Mouse (Mus musculus) left cerebral cortex, adult 18-20 months (tissue): ENCODE measurements around the gene Ifna14. TPM values are rescaled to one million over a fixed set of nuclear protein-coding genes. Genes with fewer than 3 reads are reported as not detected.
"Not testable (repeated sequence)": the region's sequence is repeated elsewhere in the genome, so short reads cannot be mapped to it uniquely, and the experiment has no call there.

Experiments used
- DNase-seq, 2 experiments: peaks; one replicate each; pipeline ENCODE4 v3.0.0; 2021 to 2022; ENCODE audit warnings: low spot score in 2 of 2, mixed read lengths in 1 of 2
- long read RNA-seq, 2 experiments: library from polyadenylated mRNA; stranded (forward); transcript quantifications; one replicate each; pipeline ENCODE4 v2.0.0; 2021
- total RNA-seq, 2 experiments: library from RNA; stranded (reverse); gene quantifications; 2 replicates each; pipeline ENCODE4 v1.2.3; 2021

The Ifna14 gene
- not detected for total RNA-seq
- long read RNA-seq, experiment 1 = 0 reads
- long read RNA-seq, experiment 2 = 0 reads

DNA sequence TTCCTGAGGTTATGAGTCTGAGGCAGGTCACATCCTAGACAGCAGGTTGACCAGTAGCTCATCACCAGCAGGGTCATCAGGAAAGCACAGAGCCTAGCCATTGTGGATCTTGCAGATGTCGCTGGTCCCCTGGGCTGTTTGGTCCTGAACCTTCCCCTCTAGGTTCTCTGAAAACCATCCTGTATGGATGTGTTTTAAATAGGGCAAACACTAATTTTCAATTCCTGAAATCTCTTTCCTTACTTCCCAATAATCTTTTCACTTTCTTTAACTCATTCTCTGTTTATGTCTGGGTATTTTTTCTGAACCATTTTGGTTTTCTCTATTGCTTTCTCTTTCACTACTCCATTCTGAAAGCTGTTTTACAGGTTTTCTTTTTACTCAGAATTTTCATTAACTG is at the start of gene Ifna14:
TSS of gene Ifna14 (minus strand) at position 101 of the 400 bp plus-strand sequence.
- no peak for DNase-seq

DNA sequence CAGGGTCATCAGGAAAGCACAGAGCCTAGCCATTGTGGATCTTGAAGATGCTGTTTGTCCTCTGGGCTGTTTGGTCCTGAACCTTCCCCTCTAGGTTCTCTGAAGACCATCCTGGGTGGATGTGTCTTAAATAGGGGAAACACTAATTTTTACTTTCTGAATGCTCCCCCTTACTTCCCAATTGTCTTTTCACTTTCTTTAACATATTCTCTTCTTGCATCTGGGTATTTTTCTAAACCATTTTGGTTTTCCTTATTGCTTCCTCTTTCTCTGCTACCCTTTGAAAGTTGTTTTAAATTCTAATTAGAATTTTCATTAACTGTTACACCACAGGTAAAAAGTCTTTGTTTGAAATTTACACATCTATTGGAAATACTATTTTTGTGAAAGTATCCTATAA is 31.7 kb upstream of the Ifna14 start, which contains the start of gene Ifna12:
TSS of gene Ifna12 (minus strand) at position 101 of the 400 bp plus-strand sequence.
- no peak for DNase-seq

DNA sequence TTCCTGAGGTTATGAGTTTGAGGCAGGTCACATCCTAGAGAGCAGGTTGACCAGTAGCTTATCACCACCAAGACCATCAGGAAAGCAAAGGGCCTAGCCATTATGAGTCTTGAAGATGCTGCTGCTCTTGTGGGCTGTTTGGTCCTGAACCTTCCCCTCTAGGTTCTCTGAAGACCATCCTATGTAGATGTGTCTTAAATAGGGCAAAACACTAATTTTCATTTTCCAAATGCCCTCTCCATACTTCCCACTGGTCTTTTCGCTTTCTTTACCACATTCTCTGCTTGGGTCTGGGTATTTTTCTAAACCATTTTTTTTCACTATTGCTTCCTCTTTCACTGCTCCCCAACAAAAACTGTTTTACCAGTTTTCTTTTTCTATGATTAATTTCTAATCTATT is 20.7 kb upstream of the Ifna14 start, which contains the start of gene Ifna9:
TSS of gene Ifna9 (minus strand) at position 101 of the 400 bp plus-strand sequence.
- DNase-seq = no peak

DNA sequence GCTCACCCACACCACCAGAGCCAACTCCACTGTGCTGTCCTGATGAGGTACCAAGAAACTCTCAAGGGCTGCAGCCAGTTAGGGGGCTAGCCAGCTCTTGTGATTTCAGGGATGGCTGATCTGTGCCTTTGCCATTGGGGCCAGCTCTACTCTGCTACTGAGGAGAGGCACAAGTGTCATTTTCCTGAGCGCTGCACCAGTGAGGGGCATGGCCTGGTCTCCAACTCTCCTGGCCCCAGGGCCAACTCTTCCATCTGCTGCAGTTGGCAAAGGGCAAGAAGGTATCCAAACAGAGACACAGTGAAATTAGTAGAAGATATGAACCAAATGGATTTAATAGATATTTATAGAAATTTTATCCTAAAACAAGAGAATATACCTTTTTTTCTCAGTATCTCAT is 9.8 kb downstream of the Ifna14 start:
- no peak for DNase-seq

DNA sequence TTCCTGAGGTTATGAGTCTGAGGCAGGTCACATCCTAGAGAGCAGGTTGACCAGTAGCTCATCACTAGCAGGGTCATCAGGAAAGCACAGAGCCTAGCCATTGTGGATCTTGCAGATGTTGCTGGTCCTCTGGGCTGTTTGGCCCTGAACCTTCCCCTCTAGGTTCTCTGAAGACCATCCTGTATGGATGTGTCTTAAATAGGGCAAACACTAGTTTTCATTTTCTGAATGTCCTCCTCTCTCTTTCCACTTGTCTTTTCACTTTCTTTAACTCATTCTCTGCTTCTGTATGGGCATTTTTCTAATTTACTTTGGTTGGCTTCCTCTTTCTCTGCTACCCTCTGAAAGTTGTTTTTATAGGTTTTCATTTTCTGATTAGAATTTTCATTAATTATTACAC is 13.5 kb downstream of the Ifna14 start, which contains the start of gene Ifna15:
TSS of gene Ifna15 (minus strand) at position 101 of the 400 bp plus-strand sequence.
- DNase-seq = not testable (repeated sequence)

DNA sequence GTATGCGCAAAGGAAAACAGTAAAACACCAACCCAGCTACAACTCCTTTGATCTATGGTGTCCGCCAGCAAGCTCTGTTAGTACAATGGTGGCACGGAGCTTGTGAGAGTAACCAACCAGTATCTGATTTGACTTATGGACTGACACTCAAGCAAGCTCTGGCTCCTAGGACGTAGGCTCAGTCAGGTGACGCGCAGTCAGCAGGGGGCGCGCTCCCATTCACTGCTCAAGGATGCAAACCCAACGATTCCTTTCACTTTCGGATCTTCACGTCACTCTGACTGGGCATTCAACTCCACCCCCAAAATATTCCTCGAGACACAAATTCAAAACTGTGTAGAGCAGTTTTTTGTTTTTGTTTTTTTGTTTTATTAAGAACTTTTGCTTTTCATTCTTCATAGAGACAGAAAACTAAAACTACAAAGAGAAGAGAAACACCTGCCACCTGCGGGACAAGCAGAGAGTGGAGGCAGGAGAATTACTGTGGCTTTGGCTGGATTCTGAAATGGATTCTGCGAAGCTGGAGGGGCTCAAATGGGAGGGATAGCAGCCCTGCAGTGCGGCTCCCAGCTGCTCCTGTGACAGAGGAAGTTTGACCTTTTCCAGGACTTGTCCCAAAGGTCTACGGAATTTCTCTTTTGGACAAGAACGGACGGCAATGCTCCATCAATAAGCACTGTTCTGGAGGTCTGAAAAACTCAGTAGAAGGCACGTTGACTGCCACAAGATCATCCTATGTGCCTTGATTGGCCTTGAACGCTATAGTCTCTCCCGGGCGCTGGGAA is 21.2 kb downstream of the Ifna14 start:
- DNase-seq = peak; percentile 57 to 67

DNA sequence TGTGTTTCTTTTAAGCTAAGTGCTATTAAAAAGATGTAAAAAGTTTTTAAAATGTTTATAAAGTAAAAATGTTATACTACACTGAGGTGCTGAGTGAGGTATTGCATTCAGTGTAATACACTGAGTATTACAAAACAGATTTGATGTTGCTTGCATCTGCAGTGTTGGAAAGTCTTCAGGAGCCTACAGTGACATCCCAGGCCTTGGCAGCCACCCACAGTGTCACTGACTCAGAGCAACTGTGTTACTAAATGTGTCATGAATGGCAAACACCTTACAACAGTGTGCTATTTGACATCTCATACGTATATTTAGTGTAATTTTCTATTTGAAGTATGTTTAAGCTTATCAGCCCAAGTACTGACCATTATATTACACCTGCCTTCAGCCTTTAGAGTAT is 23.6 kb downstream of the Ifna14 start:
- DNase-seq = no peak

DNA sequence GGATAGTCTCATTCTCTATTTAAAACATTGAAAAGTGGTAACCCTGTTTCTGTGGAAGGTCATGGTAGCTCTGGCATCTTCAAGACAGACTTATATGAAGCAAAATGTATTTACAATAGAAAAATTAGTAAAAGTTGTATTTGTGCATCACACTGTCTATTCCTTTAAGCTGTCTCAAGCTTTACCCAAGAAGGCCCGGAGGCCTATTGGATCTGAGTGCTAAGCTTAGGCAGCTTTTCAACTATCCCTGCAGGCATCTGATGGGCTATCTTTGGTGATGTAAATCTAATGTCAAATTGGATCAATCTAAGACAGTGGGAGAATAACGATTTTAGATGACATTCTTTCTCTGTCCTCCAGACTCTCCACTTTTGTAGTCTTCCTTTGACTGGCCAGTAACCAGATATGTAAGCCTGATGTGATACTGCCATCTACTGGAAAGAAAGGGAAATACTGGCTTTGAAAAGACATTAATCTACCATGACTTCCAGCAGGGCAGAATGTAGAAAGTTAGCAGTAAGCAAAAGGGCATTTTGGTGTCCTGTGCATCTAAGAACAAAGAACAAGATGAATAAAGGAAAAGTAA is 27.9 kb downstream of the Ifna14 start:
- DNase-seq = peak in 1 of 2 experiments; percentile 4

DNA sequence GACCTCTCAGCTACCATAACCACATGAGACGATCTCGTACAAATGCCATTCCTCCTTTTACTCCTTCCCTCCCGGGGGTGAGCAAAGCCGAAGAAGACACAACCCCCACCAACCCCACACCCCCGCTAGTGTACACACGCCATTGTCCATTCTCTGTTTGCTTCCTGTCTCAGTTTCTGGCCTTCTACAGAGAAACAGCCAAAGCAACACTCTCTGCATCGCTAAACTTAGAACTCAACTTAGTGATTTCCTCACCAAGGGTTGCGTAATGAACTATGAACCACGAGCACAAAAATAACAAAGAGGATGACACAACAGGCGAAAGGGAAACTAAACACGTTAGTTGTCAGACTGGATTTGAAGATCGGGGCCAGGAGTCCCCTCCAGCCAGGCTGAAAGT is 34.3 kb downstream of the Ifna14 start:
- DNase-seq = no peak

DNA sequence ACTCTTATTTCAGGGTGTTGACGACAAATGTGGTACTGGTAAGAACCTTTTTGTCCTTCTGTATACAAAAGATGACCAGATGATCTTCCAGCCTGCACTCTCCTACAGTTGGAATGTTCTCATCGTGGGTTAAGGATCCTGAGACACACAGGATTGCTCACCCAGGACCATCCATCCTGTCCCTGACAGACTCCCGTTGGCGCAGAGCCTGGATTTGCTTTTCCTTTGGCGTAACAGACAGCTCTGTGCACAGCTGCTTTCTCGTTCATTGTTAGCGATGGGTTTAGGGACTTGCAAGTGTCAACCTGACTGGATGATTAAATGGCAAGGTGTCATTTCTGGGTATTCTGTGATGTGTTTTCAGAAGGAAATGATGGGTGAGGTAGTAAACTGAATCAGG is 35.0 kb downstream of the Ifna14 start:
- no peak for DNase-seq

DNA sequence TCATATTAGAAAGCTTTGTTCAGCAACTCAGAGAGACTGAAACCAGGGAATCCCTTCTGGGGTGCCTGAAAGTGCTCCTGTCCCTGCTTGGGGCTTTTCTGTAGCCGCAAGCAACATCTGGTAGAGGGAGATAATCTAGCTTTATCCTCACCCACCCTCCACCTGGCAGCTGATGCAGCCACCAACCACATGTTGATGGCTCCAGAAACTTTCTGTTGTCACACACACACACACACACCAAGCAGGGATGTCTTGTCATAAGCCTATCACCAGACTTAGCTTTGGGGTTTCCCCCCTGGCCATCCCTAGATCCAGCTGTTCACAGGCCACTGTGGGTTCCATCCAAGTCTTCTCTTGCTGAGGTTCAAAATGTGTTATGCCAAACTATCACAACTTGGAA is 35.9 kb downstream of the Ifna14 start:
- DNase-seq = no peak

DNA sequence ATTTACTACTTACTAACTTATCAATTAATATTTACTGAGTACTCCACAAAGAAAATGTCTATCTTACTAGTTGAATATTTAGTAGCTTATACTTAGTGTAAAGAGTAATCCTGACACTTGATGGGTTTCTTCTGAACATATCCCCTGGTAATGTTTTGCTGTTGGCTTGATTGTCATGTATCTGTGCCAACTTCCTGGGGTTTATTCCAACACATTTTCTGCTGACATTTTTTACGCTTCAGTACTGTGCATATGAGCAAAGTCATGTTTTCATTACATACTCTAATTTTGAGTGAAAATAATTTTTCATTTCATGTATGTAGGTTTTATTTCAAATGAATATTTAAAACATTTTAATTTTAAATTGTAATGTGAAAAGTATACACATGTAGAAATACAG is 36.7 kb downstream of the Ifna14 start:
- DNase-seq = no peak

DNA sequence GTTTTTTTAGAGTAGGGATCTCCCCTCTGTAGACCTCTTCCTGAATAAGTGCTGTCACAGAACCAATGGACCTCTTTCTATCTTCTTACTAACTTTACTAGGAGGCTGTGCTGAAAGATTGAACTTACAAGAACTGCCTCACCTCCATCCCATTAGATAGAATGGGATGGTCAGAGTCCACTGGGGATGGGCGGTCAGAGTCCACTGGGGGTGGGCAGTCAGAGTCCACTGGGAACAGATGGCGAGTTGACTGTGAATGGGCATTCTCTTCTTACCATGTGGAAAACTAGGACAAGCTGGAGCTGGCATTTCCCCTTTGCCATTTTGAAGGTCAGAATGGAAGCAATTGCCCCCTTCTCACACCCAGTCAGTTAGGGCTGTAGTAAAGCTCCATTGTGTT is 38.1 kb downstream of the Ifna14 start:
- DNase-seq = no peak

DNA sequence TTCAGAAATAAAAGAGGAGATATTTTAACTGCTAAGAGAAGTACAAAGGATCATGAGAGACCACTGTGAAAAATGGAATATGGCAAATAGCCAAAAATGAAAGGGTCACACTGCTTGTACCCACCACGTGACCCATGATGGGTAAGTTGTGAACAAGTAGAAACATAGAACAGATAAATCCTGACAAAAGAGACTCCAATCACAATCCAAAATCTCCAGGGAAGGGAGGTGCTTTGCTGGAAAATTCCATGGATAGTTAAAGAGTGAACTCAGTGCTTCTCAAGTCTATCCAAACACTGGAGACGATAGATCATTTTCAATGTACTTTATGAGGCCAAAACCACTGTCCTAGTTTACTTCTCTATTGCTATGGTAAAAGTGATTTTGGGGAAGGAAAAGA is 40.7 kb downstream of the Ifna14 start:
- no peak for DNase-seq

DNA sequence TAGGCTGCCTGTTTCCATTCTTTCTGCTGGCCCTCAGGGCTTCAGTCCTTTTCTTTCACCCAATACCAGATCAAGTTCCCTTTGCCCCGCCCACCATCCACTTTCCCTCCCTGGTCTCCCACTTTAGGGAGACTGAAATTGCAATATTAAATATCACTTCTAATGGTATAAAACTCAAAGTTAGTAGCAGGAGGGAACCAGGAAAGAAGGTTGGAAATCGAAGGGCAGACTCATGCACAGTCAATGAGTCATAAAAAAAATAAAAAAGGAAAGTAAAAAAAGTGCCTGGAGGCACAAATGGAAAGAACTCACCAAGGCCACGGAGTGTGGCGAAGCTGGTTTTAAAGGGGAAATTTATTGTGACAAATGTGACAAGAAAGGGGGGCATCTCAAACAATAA is 41.3 kb downstream of the Ifna14 start:
- DNase-seq = no peak

DNA sequence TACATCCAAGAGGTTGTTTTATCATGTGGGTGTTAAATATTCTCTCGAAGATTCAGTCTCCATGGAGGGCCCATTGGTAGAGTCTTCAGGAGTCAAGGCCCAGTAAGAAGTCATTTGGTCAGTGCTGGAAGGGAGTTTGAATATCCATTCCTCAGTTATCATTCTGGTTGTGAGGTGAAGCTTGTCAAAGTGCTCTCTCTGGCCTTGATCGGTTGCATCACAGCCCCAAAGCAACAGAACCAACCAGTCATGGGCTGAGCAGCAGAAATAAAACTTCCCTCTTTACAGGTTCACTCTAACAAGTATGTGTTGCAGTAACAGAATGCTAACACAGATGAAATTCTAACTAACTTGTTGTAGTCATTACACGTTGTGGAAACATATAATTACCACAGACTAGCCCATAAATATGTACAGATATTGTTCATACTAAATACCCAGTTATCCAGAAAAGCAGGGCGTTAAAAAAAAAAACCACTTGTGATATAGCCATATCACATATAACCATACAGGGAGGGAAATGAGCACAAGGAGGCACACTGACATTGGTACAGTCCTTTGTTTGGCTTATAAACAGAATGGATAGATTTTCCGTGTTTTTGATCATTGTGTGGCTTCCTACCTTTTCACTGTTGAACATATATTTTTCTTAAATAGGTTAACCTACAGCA is 45.1 kb downstream of the Ifna14 start:
- no peak for DNase-seq

DNA sequence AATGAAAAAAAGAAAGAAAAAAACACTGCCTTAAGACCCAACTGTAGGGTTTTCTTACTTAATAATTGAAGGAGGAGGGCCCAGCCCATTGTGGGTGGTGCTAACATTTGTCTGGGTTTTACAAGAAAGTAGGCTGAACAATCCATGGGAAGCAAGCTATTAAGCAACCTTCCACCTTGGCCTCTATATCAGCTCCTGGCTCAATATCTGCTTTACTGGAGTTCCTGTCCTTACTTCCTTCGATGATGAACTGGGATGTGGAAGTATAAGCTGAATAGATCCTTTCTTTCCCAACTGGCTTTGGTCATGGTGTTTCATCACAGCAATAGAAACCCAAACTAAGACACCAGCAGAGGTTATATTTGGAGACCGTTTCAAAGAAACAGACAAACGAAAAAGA is 46.2 kb downstream of the Ifna14 start:
- no peak for DNase-seq

DNA sequence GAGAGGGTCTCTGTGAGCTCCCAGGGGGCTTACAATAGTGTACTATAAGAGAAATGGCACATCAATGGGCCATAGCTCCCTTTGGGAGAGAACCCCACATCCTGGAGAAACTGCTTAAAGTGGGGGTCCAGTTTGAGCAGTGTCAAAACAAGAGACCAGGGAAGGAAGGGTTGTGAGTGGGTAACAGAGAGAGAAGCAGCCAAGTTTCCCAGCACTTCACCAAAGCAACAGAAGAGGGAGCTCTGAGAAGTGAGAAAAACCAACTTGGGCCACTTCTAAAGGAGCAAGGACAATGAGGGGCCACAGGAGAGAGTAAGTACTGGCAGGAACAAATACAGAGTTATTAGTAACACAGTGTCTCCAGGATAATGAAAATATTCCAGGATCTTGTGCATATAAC is 48.4 kb downstream of the Ifna14 start:
- no peak for DNase-seq

DNA sequence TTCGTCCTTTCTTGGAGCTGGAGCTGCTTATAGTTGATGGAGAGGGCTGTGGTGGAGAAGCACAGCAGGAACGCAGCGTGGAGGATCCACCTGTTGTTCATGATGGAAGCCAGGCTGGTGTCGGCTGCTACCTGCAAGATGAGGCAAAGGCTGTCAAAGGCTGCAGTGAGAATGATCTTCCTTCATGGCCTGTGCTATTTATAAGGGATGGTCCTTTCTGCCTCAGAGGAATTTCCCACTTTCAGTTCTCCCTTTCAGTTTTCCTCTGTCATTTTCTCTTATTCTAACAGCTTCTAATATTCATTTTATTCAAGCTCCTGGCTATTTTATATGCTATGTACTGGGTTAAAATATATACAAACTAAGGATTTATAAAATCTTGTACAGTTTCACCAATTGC is 48.9 kb downstream of the Ifna14 start, which contains the start of gene Ifnb1:
TSS of gene Ifnb1 (minus strand) at position 101 of the 400 bp plus-strand sequence.
- no peak for DNase-seq
